Mouse (Mus musculus): ENCODE results near the gene Adck1. TPM values are rescaled to one million over a fixed set of nuclear protein-coding genes. Genes with fewer than 3 reads are reported as not detected.

Adck1 gene
- polyA plus RNA-seq, 1 experiment = 31.3 TPM

DNA sequence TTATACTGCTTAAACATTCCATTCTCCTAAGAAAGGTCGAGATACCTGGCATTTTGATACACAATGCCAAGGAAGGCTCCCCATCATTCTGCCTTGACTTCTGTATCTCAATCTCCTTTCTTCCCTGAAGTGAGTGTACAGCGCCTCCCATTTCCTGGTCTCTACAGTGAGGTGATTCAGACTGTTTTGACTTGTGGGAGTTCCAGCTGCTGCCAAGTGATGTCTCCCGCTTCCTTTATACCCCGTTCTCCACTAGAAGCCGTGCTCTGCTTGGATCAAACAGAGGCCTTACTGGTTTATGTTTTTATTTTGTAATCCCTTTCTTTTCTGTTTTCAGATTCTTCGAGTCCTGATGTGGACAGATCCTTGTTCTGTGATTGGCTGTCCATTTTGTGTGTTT, 116.3 kb downstream of the Adck1 start:
- TF ChIP-seq MYOD1 (IDR thresholded peaks at IDR 0.05; ENCODE audit: control insufficient read depth in 1 of 3, insufficient read length in 2 of 3, low read depth in 2 of 3) = no peak
- no peak for TF ChIP-seq E2F4 (IDR thresholded peaks at IDR 0.05; ENCODE audit: insufficient read depth)
- no peak for TF ChIP-seq USF1 (IDR thresholded peaks at IDR 0.05; ENCODE audit: low read depth)
- TF ChIP-seq TCF3 (IDR thresholded peaks at IDR 0.05; ENCODE audit: insufficient read length, low read depth) = no peak
- no peak for TF ChIP-seq CEBPB (IDR thresholded peaks at IDR 0.05; ENCODE audit: insufficient read depth, poor library complexity, severe bottlenecking)
- TF ChIP-seq POLR2AphosphoS2 (IDR thresholded peaks at IDR 0.05; ENCODE audit: insufficient read length, low read depth) = no peak
- TF ChIP-seq SRF (IDR thresholded peaks at IDR 0.05; ENCODE audit: control insufficient read depth, insufficient read length, low read depth) = no peak
- no peak for TF ChIP-seq POLR2A (IDR thresholded peaks at IDR 0.05; ENCODE audit: insufficient read length, low read depth)
- TF ChIP-seq MAX (IDR thresholded peaks at IDR 0.05; ENCODE audit: low read depth) = no peak
- TF ChIP-seq TCF12 (IDR thresholded peaks at IDR 0.05; ENCODE audit: insufficient read depth, poor library complexity, severe bottlenecking) = no peak
- TF ChIP-seq MYOG (IDR thresholded peaks at IDR 0.05; ENCODE audit: control insufficient read depth in 1 of 3, insufficient read depth in 1 of 3, insufficient read length in 2 of 3, low read depth in 2 of 3) = no peak
- TF ChIP-seq REST (IDR thresholded peaks at IDR 0.05; ENCODE audit: insufficient read depth, insufficient read length) = no peak
- no peaks in the 10 kb centered on the region for H3K79me2 ChIP-seq (ENCODE audit: control insufficient read depth, insufficient read depth)
- H3K27me3 ChIP-seq (ENCODE audit: control insufficient read depth, insufficient read depth, insufficient read length) = no peaks in the 10 kb centered on the region
- no peak overlapping the region for H3K4me3 ChIP-seq
- no peaks in the 10 kb centered on the region for H3K36me3 ChIP-seq (ENCODE audit: control insufficient read depth, insufficient read depth)
- no peak overlapping the region for H3K4me2 ChIP-seq (ENCODE audit: low read depth)
- H3ac ChIP-seq (ENCODE audit: control insufficient read depth, insufficient read length) = no peak overlapping the region

DNA sequence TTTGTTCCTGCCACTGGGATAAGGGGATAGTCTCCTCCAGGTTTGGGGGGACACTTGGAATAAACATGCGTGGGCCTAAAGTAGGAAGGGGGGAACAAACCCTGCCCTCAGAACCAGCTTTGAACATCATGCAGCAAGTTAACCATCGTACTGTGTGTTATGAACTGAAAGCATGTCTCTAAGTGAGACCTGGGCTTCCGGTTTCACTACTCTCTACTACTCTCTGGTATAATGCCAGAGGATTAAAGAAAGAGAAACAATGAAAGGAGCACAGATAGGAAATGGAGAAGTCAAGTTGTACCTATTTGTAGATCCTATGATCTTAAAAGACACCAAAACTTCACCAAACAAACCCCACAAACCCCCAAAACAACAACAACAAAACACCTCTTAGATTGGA, 121.3 kb downstream of the Adck1 start:
- Histone ChIP-seq H3K36me3 (ENCODE audit: control insufficient read depth, insufficient read depth) (no peaks in the 10 kb centered on the region), H3K27me3 (ENCODE audit: control insufficient read depth, insufficient read depth, insufficient read length) (no peaks in the 10 kb centered on the region), H3ac (ENCODE audit: control insufficient read depth, insufficient read length) (no peak overlapping the region), H3K4me2 (ENCODE audit: low read depth) (no peak overlapping the region), H3K79me2 (ENCODE audit: control insufficient read depth, insufficient read depth) (no peaks in the 10 kb centered on the region), H3K4me3 (no peak overlapping the region)
- TF ChIP-seq E2F4 (IDR thresholded peaks at IDR 0.05; ENCODE audit: insufficient read depth) (no peak), REST (IDR thresholded peaks at IDR 0.05; ENCODE audit: insufficient read depth, insufficient read length) (no peak), MAX (IDR thresholded peaks at IDR 0.05; ENCODE audit: low read depth) (no peak), USF1 (IDR thresholded peaks at IDR 0.05; ENCODE audit: low read depth) (no peak), CEBPB (IDR thresholded peaks at IDR 0.05; ENCODE audit: insufficient read depth, poor library complexity, severe bottlenecking) (no peak), POLR2A (IDR thresholded peaks at IDR 0.05; ENCODE audit: insufficient read length, low read depth) (no peak), POLR2AphosphoS2 (IDR thresholded peaks at IDR 0.05; ENCODE audit: insufficient read length, low read depth) (no peak), MYOG (IDR thresholded peaks at IDR 0.05; ENCODE audit: control insufficient read depth in 1 of 3, insufficient read depth in 1 of 3, insufficient read length in 2 of 3, low read depth in 2 of 3) (no peak), MYOD1 (IDR thresholded peaks at IDR 0.05; ENCODE audit: control insufficient read depth in 1 of 3, insufficient read length in 2 of 3, low read depth in 2 of 3) (no peak), TCF3 (IDR thresholded peaks at IDR 0.05; ENCODE audit: insufficient read length, low read depth) (no peak), TCF12 (IDR thresholded peaks at IDR 0.05; ENCODE audit: insufficient read depth, poor library complexity, severe bottlenecking) (no peak), SRF (IDR thresholded peaks at IDR 0.05; ENCODE audit: control insufficient read depth, insufficient read length, low read depth) (no peak)

- Histone ChIP-seq H3K4me3 (no peak overlapping the region), H3K36me3 (ENCODE audit: control insufficient read depth, insufficient read depth) (no peaks in the 10 kb centered on the region), H3K79me2 (ENCODE audit: control insufficient read depth, insufficient read depth) (no peaks in the 10 kb centered on the region), H3ac (ENCODE audit: control insufficient read depth, insufficient read length) (no peak overlapping the region), H3K27me3 (ENCODE audit: control insufficient read depth, insufficient read depth, insufficient read length) (no peaks in the 10 kb centered on the region), H3K4me2 (ENCODE audit: low read depth) (no peak overlapping the region)
- TF ChIP-seq POLR2A (IDR thresholded peaks at IDR 0.05; ENCODE audit: insufficient read length, low read depth) = no peak
- no peak for TF ChIP-seq MYOG (IDR thresholded peaks at IDR 0.05; ENCODE audit: control insufficient read depth in 1 of 3, insufficient read depth in 1 of 3, insufficient read length in 2 of 3, low read depth in 2 of 3)
Observed at GRCm38 (mm10) chr12:88490881-88491280, 130.5 kb downstream of the Adck1 start.

Other genes with a start within 250 kb of the Adck1 start
- 0.14 TPM for gene Gm10436, start 178.4 kb upstream of the Adck1 start, polyA plus RNA-seq (2012; fragmentation: generic; extraction: Trizol)
- gene Gm8332, start 110.5 kb upstream of the Adck1 start, polyA plus RNA-seq (2012; fragmentation: generic; extraction: Trizol) = 4.4 TPM
- 1.2 TPM for gene Gm5662, start 86.1 kb upstream of the Adck1 start, polyA plus RNA-seq (2012; fragmentation: generic; extraction: Trizol)
- 0.95 TPM for gene Gm5039, start 36.5 kb upstream of the Adck1 start, polyA plus RNA-seq (2012; fragmentation: generic; extraction: Trizol)